Comparison of ENCODE assay signal across 10 mouse cellular contexts in genomic region chr5:142443994-142444393, GRCm38 (mm10). TPM values are rescaled to one million over a fixed set of nuclear protein-coding genes. Genes with fewer than 3 reads are reported as not detected.
A peak's percentile ranks its signal among the peaks of the same experiment; 100 is the strongest.
DNase-seq lines count a peak whose midpoint lies in the region; ATAC-seq and TF ChIP-seq lines count a peak whose summit lies in the region.
"Had no signal": no experiment of that assay in that cellular context is flagged by ENCODE, and none has a peak within 500 bp of the region (broad histone marks: within the 10 kb centered on the region; RNA-seq: fewer than 3 reads in every experiment).

No protein-coding gene starts in this region.

- WGBS in heart, embryonic 16.5 days = 71% methylated on average over 14 of the region's 14 CpGs
- WGBS in midbrain, embryonic 10.5 days = 75% methylated on average over 14 of the region's 14 CpGs
- WGBS in midbrain, embryonic 16.5 days = 72% methylated on average over 14 of the region's 14 CpGs
- 70% methylated on average over 14 of the region's 14 CpGs for WGBS in intestine, embryonic 16.5 days
- 62% methylated on average over 14 of the region's 14 CpGs for WGBS in stomach, postnatal 0 days

- no peak for TF ChIP-seq EP300 in stomach, postnatal 0 days (optimal IDR thresholded peaks at IDR 0.05)

- intact Hi-C loops in heart, postnatal 10 days (cut with DNase I) = loop anchor here (10.0 kb wide), 3 partner anchors 229 to 1199 kb away; partner anchors contain the start of gene Sdk1

- H3K9me3 ChIP-seq in heart, embryonic 16.5 days (replicated peaks; ENCODE audit: control insufficient read depth, low read length) = no peaks in the 10 kb centered on the region
- no peaks in the 10 kb centered on the region for H3K9me3 ChIP-seq in midbrain, embryonic 10.5 days (replicated peaks)
- no peaks in the 10 kb centered on the region for H3K9me3 ChIP-seq in midbrain, embryonic 16.5 days (replicated peaks; ENCODE audit: control insufficient read depth, low read length, poor library complexity, severe bottlenecking)
- no peaks in the 10 kb centered on the region for H3K9me3 ChIP-seq in intestine, embryonic 16.5 days (ENCODE audit: control insufficient read depth, low read length)
- no peaks in the 10 kb centered on the region for H3K9me3 ChIP-seq in stomach, postnatal 0 days (ENCODE audit: control insufficient read depth, low read length)
- H3K9me3 ChIP-seq: forebrain, embryonic 15.5 days had no signal

- H3K9ac ChIP-seq in heart, embryonic 16.5 days (ENCODE audit: low read length) = 0 out of 2 replicates have a peak overlapping the region, but pooled peaks have one; percentile 39
- no peak overlapping the region for H3K9ac ChIP-seq in midbrain, embryonic 16.5 days (ENCODE audit: low read depth, low read length)
- 0 out of 2 replicates have a peak overlapping the region, but pooled peaks have one; percentile 20 for H3K9ac ChIP-seq in intestine, embryonic 16.5 days (ENCODE audit: low read depth, low read length)
- no peak overlapping the region for H3K9ac ChIP-seq in stomach, postnatal 0 days (ENCODE audit: low read length)
- H3K9ac ChIP-seq: forebrain, embryonic 15.5 days had no signal

- H3K27me3 ChIP-seq in heart, embryonic 16.5 days (ENCODE audit: control insufficient read depth, insufficient read depth, low read length) = no peaks in the 10 kb centered on the region
- H3K27me3 ChIP-seq in midbrain, embryonic 10.5 days (ENCODE audit: low read depth, poor library complexity, severe bottlenecking) = no peaks in the 10 kb centered on the region
- no peaks in the 10 kb centered on the region for H3K27me3 ChIP-seq in midbrain, embryonic 16.5 days (ENCODE audit: control insufficient read depth, insufficient read depth, low read depth, low read length)
- no peaks in the 10 kb centered on the region for H3K27me3 ChIP-seq in intestine, embryonic 16.5 days (replicated peaks; ENCODE audit: control insufficient read depth, insufficient read depth, low read length)
- H3K27me3 ChIP-seq in stomach, postnatal 0 days (ENCODE audit: control insufficient read depth, insufficient read depth, low read length) = no peaks in the 10 kb centered on the region
- H3K27me3 ChIP-seq: forebrain, embryonic 15.5 days had no signal

- H3K36me3 ChIP-seq in heart, embryonic 16.5 days (ENCODE audit: control insufficient read depth, insufficient read depth) = peaks cover 3% of the 10 kb centered on the region; the same call in 1 of the 2 replicates
- peaks cover 5% of the 10 kb centered on the region for H3K36me3 ChIP-seq in midbrain, embryonic 10.5 days
- H3K36me3 ChIP-seq in midbrain, embryonic 16.5 days (ENCODE audit: control insufficient read depth, insufficient read depth, low read length) = no peaks in the 10 kb centered on the region
- H3K36me3 ChIP-seq in intestine, embryonic 16.5 days (ENCODE audit: control insufficient read depth, insufficient read depth, low read length) = peaks cover 3% of the 10 kb centered on the region; the same call in 1 of the 2 replicates
- no peaks in the 10 kb centered on the region for H3K36me3 ChIP-seq in stomach, postnatal 0 days (ENCODE audit: control insufficient read depth, insufficient read depth, low read length)
- H3K36me3 ChIP-seq: forebrain, embryonic 15.5 days had no signal

- no peak for DNase-seq in heart, postnatal 10 days
- no peak for DNase-seq in midbrain, embryonic 10.5 days (ENCODE audit: low spot score)
- no peak for DNase-seq in stomach, postnatal 0 days (ENCODE audit: low spot score)
- no peak for DNase-seq in layer of hippocampus, postnatal 10 days (ENCODE audit: low spot score in 2 of 2)
- DNase-seq: adrenal gland, postnatal 25 days; thymus, adult 2 months had no signal

- H3K27ac ChIP-seq in heart, embryonic 16.5 days (ENCODE audit: low read length) = no peak overlapping the region; the same call in 1 of the 2 replicates
- H3K27ac ChIP-seq in midbrain, embryonic 10.5 days (replicated peaks) = peak overlapping the region; percentile 46; the same call in 1 of the 2 replicates
- no peak overlapping the region for H3K27ac ChIP-seq in midbrain, embryonic 16.5 days (ENCODE audit: low read length)
- H3K27ac ChIP-seq in intestine, embryonic 16.5 days (ENCODE audit: low read length) = peak overlapping the region; percentile 61; the same call in 1 of the 2 replicates
- peak overlapping the region; percentile 63 for H3K27ac ChIP-seq in stomach, postnatal 0 days (replicated peaks)
- H3K27ac ChIP-seq: forebrain, embryonic 15.5 days had no signal

- H3K4me2 ChIP-seq in heart, embryonic 16.5 days (ENCODE audit: low read depth, low read length) = no peak overlapping the region
- H3K4me2 ChIP-seq in midbrain, embryonic 16.5 days (ENCODE audit: low read length) = no peak overlapping the region
- no peak overlapping the region for H3K4me2 ChIP-seq in intestine, embryonic 16.5 days (ENCODE audit: low read depth, low read length)
- no peak overlapping the region for H3K4me2 ChIP-seq in stomach, postnatal 0 days (replicated peaks; ENCODE audit: low read depth)
- H3K4me2 ChIP-seq: forebrain, embryonic 15.5 days had no signal

- no peak for TF ChIP-seq CTCF in stomach, postnatal 0 days (IDR thresholded peaks at IDR 0.05; ENCODE audit: low read depth)

- no peak for ATAC-seq in heart, embryonic 16.5 days (replicated peaks; ENCODE audit: extremely low read depth, insufficient read depth, low FRiP score)
- no peak for ATAC-seq in midbrain, embryonic 16.5 days
- no peak for ATAC-seq in intestine, embryonic 16.5 days
- ATAC-seq in stomach, postnatal 0 days (ENCODE audit: low FRiP score, low TSS enrichment) = no peak
- ATAC-seq: forebrain, embryonic 15.5 days had no signal

- H3K4me3 ChIP-seq in heart, embryonic 16.5 days (ENCODE audit: low read length) = no peak overlapping the region
- no peak overlapping the region for H3K4me3 ChIP-seq in midbrain, embryonic 10.5 days
- no peak overlapping the region for H3K4me3 ChIP-seq in midbrain, embryonic 16.5 days (ENCODE audit: low read depth, low read length)
- no peak overlapping the region for H3K4me3 ChIP-seq in intestine, embryonic 16.5 days (ENCODE audit: low read length)
- no peak overlapping the region for H3K4me3 ChIP-seq in stomach, postnatal 0 days (ENCODE audit: low read depth, low read length)
- H3K4me3 ChIP-seq: forebrain, embryonic 15.5 days had no signal

- peaks cover 54% of the 10 kb centered on the region for H3K4me1 ChIP-seq in heart, embryonic 16.5 days (ENCODE audit: control insufficient read depth, insufficient read depth, low read length)
- peaks cover 92% of the 10 kb centered on the region for H3K4me1 ChIP-seq in midbrain, embryonic 10.5 days
- peaks cover 31% of the 10 kb centered on the region for H3K4me1 ChIP-seq in midbrain, embryonic 16.5 days (ENCODE audit: control insufficient read depth, insufficient read depth, low read length)
- peaks cover 64% of the 10 kb centered on the region for H3K4me1 ChIP-seq in intestine, embryonic 16.5 days (ENCODE audit: control insufficient read depth, insufficient read depth, low read length)
- H3K4me1 ChIP-seq in stomach, postnatal 0 days (replicated peaks; ENCODE audit: control insufficient read depth, insufficient read depth) = peaks cover 21% of the 10 kb centered on the region

RNA-seq across cellular contexts. Expression of gene Ap5z1, which starts 19.8 kb away (rescaled TPM):
- polyA plus RNA-seq in heart, embryonic 16.5 days (2015; fragmentation: Nextera tagmentation; extraction: Ambion mirVana) = 8.8 TPM in 2 replicates
- total RNA-seq in heart, postnatal 10 days (2021) = 1 to 10 TPM; 6.4 to 8.1 TPM
- 12.3 and 14.6 TPM in 2 replicates for polyA plus RNA-seq in midbrain, embryonic 10.5 days (2016; fragmentation: Nextera tagmentation; extraction: Ambion mirVana)
- polyA plus RNA-seq in midbrain, embryonic 16.5 days (2015; fragmentation: Nextera tagmentation; extraction: Ambion mirVana) = 12.2 and 14.1 TPM in 2 replicates
- 17.3 and 21.6 TPM in 2 replicates for polyA plus RNA-seq in intestine, embryonic 16.5 days (2015; fragmentation: Nextera tagmentation; extraction: Ambion mirVana)
- polyA plus RNA-seq in stomach, postnatal 0 days (2015; fragmentation: Nextera tagmentation; extraction: Ambion mirVana) = 4.2 and 5.0 TPM in 2 replicates
- 10 to 100 TPM; 19.7 to 20.8 TPM for total RNA-seq in layer of hippocampus, postnatal 10 days (2021)

RNA-seq across cellular contexts. Expression of gene Foxk1, which starts 42.7 kb away (rescaled TPM):
- polyA plus RNA-seq in heart, embryonic 16.5 days (2015; fragmentation: Nextera tagmentation; extraction: Ambion mirVana) = 2.5 and 4.7 TPM in 2 replicates
- total RNA-seq in heart, postnatal 10 days (2021) = 10 to 100 TPM; 16.8 to 19.0 TPM
- 3.7 and 5.3 TPM in 2 replicates for polyA plus RNA-seq in midbrain, embryonic 10.5 days (2016; fragmentation: Nextera tagmentation; extraction: Ambion mirVana)
- polyA plus RNA-seq in midbrain, embryonic 16.5 days (2015; fragmentation: Nextera tagmentation; extraction: Ambion mirVana) = 6.0 and 6.7 TPM in 2 replicates
- polyA plus RNA-seq in intestine, embryonic 16.5 days (2015; fragmentation: Nextera tagmentation; extraction: Ambion mirVana) = 1.9 and 2.0 TPM in 2 replicates
- 3.5 and 3.8 TPM in 2 replicates for polyA plus RNA-seq in stomach, postnatal 0 days (2015; fragmentation: Nextera tagmentation; extraction: Ambion mirVana)
- 10 to 100 TPM; 33.9 to 37.9 TPM for total RNA-seq in layer of hippocampus, postnatal 10 days (2021)

Comparison
In these comparisons a context has a peak if more than half of its experiments do, and no peak if none do; other contexts are left out.
1. H3K27ac ChIP-seq: peak in midbrain, embryonic 10.5 days (single experiment), intestine, embryonic 16.5 days (single experiment) and stomach, postnatal 0 days (single experiment); none in heart, embryonic 16.5 days (single experiment) and midbrain, embryonic 16.5 days (single experiment).
2. H3K9ac ChIP-seq: peak in heart, embryonic 16.5 days (single experiment) and intestine, embryonic 16.5 days (single experiment); none in midbrain, embryonic 16.5 days (single experiment) and stomach, postnatal 0 days (single experiment).